Mouse (Mus musculus): ENCODE measurements around the gene Necab2.

Necab2 gene

GRCm38 (mm10) chr8:119459724-119460123, 13.2 kb downstream of the Necab2 start:
- no peak for DNase-seq

GRCm38 (mm10) chr8:119461356-119461755, 14.8 kb downstream of the Necab2 start:
- DNase-seq, result no peak

GRCm38 (mm10) chr8:119463709-119464108, 17.2 kb downstream of the Necab2 start:
- no peak for DNase-seq

- no peak for DNase-seq
Observed at GRCm38 (mm10) chr8:119466105-119466504, 19.6 kb downstream of the Necab2 start.

GRCm38 (mm10) chr8:119466794-119467193, 20.3 kb downstream of the Necab2 start:
- DNase-seq, result no peak

- no peak for DNase-seq
Observed at GRCm38 (mm10) chr8:119468091-119468490, 21.6 kb downstream of the Necab2 start.

GRCm38 (mm10) chr8:119478684-119479083, 32.2 kb downstream of the Necab2 start:
- no peak for DNase-seq

- DNase-seq, result no peak
Observed at GRCm38 (mm10) chr8:119484145-119484896, 37.8 kb downstream of the Necab2 start.

GRCm38 (mm10) chr8:119487093-119487492, 40.6 kb downstream of the Necab2 start:
- no peak for DNase-seq

GRCm38 (mm10) chr8:119496848-119497247, 50.3 kb downstream of the Necab2 start:
- no peak for DNase-seq

GRCm38 (mm10) chr8:119499836-119500235, 53.3 kb downstream of the Necab2 start:
- no peak for DNase-seq

GRCm38 (mm10) chr8:119501598-119501997, 55.1 kb downstream of the Necab2 start, which contains the start of gene Slc38a8:
TSS of gene Slc38a8 (minus strand) at chr8:119501698.
- DNase-seq, result no peak

- no peak for DNase-seq
Observed at GRCm38 (mm10) chr8:119502111-119502510, 55.6 kb downstream of the Necab2 start.

GRCm38 (mm10) chr8:119503191-119503767, 56.8 kb downstream of the Necab2 start:
- no peak for DNase-seq

- no peak for DNase-seq
Observed at GRCm38 (mm10) chr8:119505488-119505887, 59.0 kb downstream of the Necab2 start.

- DNase-seq, result no peak
Observed at GRCm38 (mm10) chr8:119506106-119506505, 59.6 kb downstream of the Necab2 start.

- DNase-seq, result no peak
Observed at GRCm38 (mm10) chr8:119510471-119510870, 64.0 kb downstream of the Necab2 start.

- no peak for DNase-seq
Observed at GRCm38 (mm10) chr8:119511722-119512121, 65.2 kb downstream of the Necab2 start.

GRCm38 (mm10) chr8:119513405-119513804, 66.9 kb downstream of the Necab2 start:
- DNase-seq, result no peak

- DNase-seq, result no peak
Observed at GRCm38 (mm10) chr8:119514940-119515339, 68.4 kb downstream of the Necab2 start.

GRCm38 (mm10) chr8:119515767-119516166, 69.2 kb downstream of the Necab2 start:
- no peak for DNase-seq

- no peak for DNase-seq
Observed at GRCm38 (mm10) chr8:119516674-119517073, 70.2 kb downstream of the Necab2 start.

GRCm38 (mm10) chr8:119520102-119520501, 73.6 kb downstream of the Necab2 start:
- DNase-seq, result no peak
